Mouse (Mus musculus): Measurements from ENCODE around the gene Rpl3l. TPM values are rescaled to one million over a fixed set of nuclear protein-coding genes. Genes with fewer than 3 reads are reported as not detected.

The Rpl3l gene
- 0.25 TPM in 1 of 2 replicates, not detected in the other for polyA plus RNA-seq (2014; fragmentation: Nextera tagmentation; extraction: Ambion mirVana)

GRCm38 (mm10) chr17:24727618-24728017 is at the start of gene Rpl3l:
Rpl3l (plus strand) TSS chr17:24727820.
- 82% methylated on average over 2 of the region's 2 CpGs for WGBS
- Histone ChIP-seq H3K9ac (no peak within 1 kb of the TSS), H3K4me3 (replicated peaks; ENCODE audit: low read length) (no peak within 1 kb of the TSS), H3K36me3 (replicated peaks; ENCODE audit: control insufficient read depth, insufficient read depth) (no peaks in the 10 kb centered on the region), H3K27ac (no peak within 1 kb of the TSS), H3K9me3 (ENCODE audit: control insufficient read depth, low read length) (no peaks in the 10 kb centered on the region), H3K27me3 (ENCODE audit: control insufficient read depth, insufficient read depth, low read length) (no peaks in the 10 kb centered on the region), H3K4me2 (replicated peaks) (no peak within 1 kb of the TSS), H3K4me1 (replicated peaks; ENCODE audit: control insufficient read depth, insufficient read depth, low read length) (peaks cover 9% of the 10 kb centered on the region)
- ATAC-seq (ENCODE audit: low FRiP score), result no peak
- no peak for DNase-seq (ENCODE audit: low spot score)

GRCm38 (mm10) chr17:24686514-24686913 is 41.1 kb upstream of the Rpl3l start:
- Histone ChIP-seq H3K9me3 (ENCODE audit: control insufficient read depth, low read length) (no peaks in the 10 kb centered on the region), H3K9ac (no peak overlapping the region), H3K4me2 (replicated peaks) (0 out of 2 replicates have a peak overlapping the region, but pooled peaks have one; percentile 10), H3K27me3 (ENCODE audit: control insufficient read depth, insufficient read depth, low read length) (peaks cover 20% of the 10 kb centered on the region), H3K4me1 (replicated peaks; ENCODE audit: control insufficient read depth, insufficient read depth, low read length) (peaks cover 30% of the 10 kb centered on the region), H3K36me3 (replicated peaks; ENCODE audit: control insufficient read depth, insufficient read depth) (peaks cover 8% of the 10 kb centered on the region), H3K27ac (no peak overlapping the region), H3K4me3 (replicated peaks; ENCODE audit: low read length) (no peak overlapping the region)
- DNase-seq (ENCODE audit: low spot score), result no peak
- WGBS, result 28% methylated on average over 16 of the region's 16 CpGs
- ATAC-seq (ENCODE audit: low FRiP score), result no peak

- DNase-seq (ENCODE audit: low spot score) (no peak), ATAC-seq (ENCODE audit: low FRiP score) (no peak)
- Histone ChIP-seq H3K27me3 (ENCODE audit: control insufficient read depth, insufficient read depth, low read length) (peaks cover 20% of the 10 kb centered on the region), H3K9ac (peak overlapping the region; percentile 39), H3K4me3 (replicated peaks; ENCODE audit: low read length) (peak overlapping the region; percentile 28), H3K27ac (no peak overlapping the region), H3K36me3 (replicated peaks; ENCODE audit: control insufficient read depth, insufficient read depth) (peaks cover 2% of the 10 kb centered on the region), H3K4me2 (replicated peaks) (peak overlapping the region; percentile 63), H3K9me3 (ENCODE audit: control insufficient read depth, low read length) (no peaks in the 10 kb centered on the region), H3K4me1 (replicated peaks; ENCODE audit: control insufficient read depth, insufficient read depth, low read length) (peaks cover 30% of the 10 kb centered on the region)
- WGBS, result 1% methylated on average over 24 of the region's 25 CpGs
These were observed 40.4 kb upstream of the Rpl3l start for GRCm38 (mm10) chr17:24687146-24687595.

GRCm38 (mm10) chr17:24687599-24687998 is 40.0 kb upstream of the Rpl3l start:
- Histone ChIP-seq H3K4me2 (replicated peaks) (peak overlapping the region; percentile 63), H3K27ac (no peak overlapping the region), H3K36me3 (replicated peaks; ENCODE audit: control insufficient read depth, insufficient read depth) (peaks cover under 1% of the 10 kb centered on the region; the same call in 1 of the 2 replicates), H3K27me3 (ENCODE audit: control insufficient read depth, insufficient read depth, low read length) (peaks cover 20% of the 10 kb centered on the region), H3K9me3 (ENCODE audit: control insufficient read depth, low read length) (no peaks in the 10 kb centered on the region), H3K4me3 (replicated peaks; ENCODE audit: low read length) (peak overlapping the region; percentile 28), H3K9ac (peak overlapping the region; percentile 39), H3K4me1 (replicated peaks; ENCODE audit: control insufficient read depth, insufficient read depth, low read length) (peaks cover 30% of the 10 kb centered on the region)
- no peak for ATAC-seq (ENCODE audit: low FRiP score)
- DNase-seq (ENCODE audit: low spot score), result no peak
- 19% methylated on average over 23 of the region's 23 CpGs for WGBS

- H3K4me1 ChIP-seq (replicated peaks; ENCODE audit: control insufficient read depth, insufficient read depth, low read length), result peaks cover 30% of the 10 kb centered on the region
- WGBS, result under 1% methylated on average over 52 of the region's 55 CpGs
- peak within 1 kb of the TSS; percentile 78 for H3K4me3 ChIP-seq (replicated peaks; ENCODE audit: low read length)
- DNase-seq (ENCODE audit: low spot score), result peak; percentile 69
- peaks cover 20% of the 10 kb centered on the region for H3K27me3 ChIP-seq (ENCODE audit: control insufficient read depth, insufficient read depth, low read length)
- peak; percentile 71 for ATAC-seq (ENCODE audit: low FRiP score)
- H3K4me2 ChIP-seq (replicated peaks), result peak within 1 kb of the TSS; percentile 63
- H3K9me3 ChIP-seq (ENCODE audit: control insufficient read depth, low read length), result no peaks in the 10 kb centered on the region
- H3K27ac ChIP-seq, result peak within 1 kb of the TSS; percentile 93
- peak within 1 kb of the TSS; percentile 96 for H3K9ac ChIP-seq
- H3K36me3 ChIP-seq (replicated peaks; ENCODE audit: control insufficient read depth, insufficient read depth), result peaks cover 7% of the 10 kb centered on the region
These were observed 38.2 kb upstream of the Rpl3l start, which contains the start of gene Syngr3 for GRCm38 (mm10) chr17:24689251-24690081. Syngr3 (minus strand) TSS chr17:24689955.

- DNase-seq (ENCODE audit: low spot score), result no peak
- Histone ChIP-seq H3K4me3 (replicated peaks; ENCODE audit: low read length) (no peak overlapping the region), H3K9me3 (ENCODE audit: control insufficient read depth, low read length) (no peaks in the 10 kb centered on the region), H3K4me1 (replicated peaks; ENCODE audit: control insufficient read depth, insufficient read depth, low read length) (peaks cover 43% of the 10 kb centered on the region), H3K4me2 (replicated peaks) (no peak overlapping the region), H3K27ac (no peak overlapping the region), H3K36me3 (replicated peaks; ENCODE audit: control insufficient read depth, insufficient read depth) (peaks cover 7% of the 10 kb centered on the region), H3K27me3 (ENCODE audit: control insufficient read depth, insufficient read depth, low read length) (peaks cover 16% of the 10 kb centered on the region), H3K9ac (no peak overlapping the region)
- no peak for ATAC-seq (ENCODE audit: low FRiP score)
- 88% methylated on average over 5 of the region's 5 CpGs for WGBS
These were observed 35.2 kb upstream of the Rpl3l start for GRCm38 (mm10) chr17:24692385-24692784.

- no peaks in the 10 kb centered on the region for H3K27me3 ChIP-seq (ENCODE audit: control insufficient read depth, insufficient read depth, low read length)
- H3K27ac ChIP-seq, result peak overlapping the region; percentile 91
- ATAC-seq (ENCODE audit: low FRiP score), result peak; percentile 35; the same call in 1 of the 2 replicates
- no peak for DNase-seq (ENCODE audit: low spot score)
- H3K9me3 ChIP-seq (ENCODE audit: control insufficient read depth, low read length), result no peaks in the 10 kb centered on the region
- peaks cover 22% of the 10 kb centered on the region for H3K36me3 ChIP-seq (replicated peaks; ENCODE audit: control insufficient read depth, insufficient read depth)
- H3K9ac ChIP-seq, result peak overlapping the region; percentile 81
- H3K4me2 ChIP-seq (replicated peaks), result peak overlapping the region; percentile 79
- 8% methylated on average over 40 of the region's 51 CpGs for WGBS
- H3K4me3 ChIP-seq (replicated peaks; ENCODE audit: low read length), result peak overlapping the region; percentile 75
- H3K4me1 ChIP-seq (replicated peaks; ENCODE audit: control insufficient read depth, insufficient read depth, low read length), result peaks cover 23% of the 10 kb centered on the region
These were observed 32.2 kb upstream of the Rpl3l start for GRCm38 (mm10) chr17:24695326-24696010.

GRCm38 (mm10) chr17:24696011-24696697 is 31.5 kb upstream of the Rpl3l start, which contains the start of the genes Gfer and Noxo1:
Gfer (minus strand) TSS chr17:24696156.
Noxo1 (plus strand) TSS chr17:24696234.
- Histone ChIP-seq H3K9me3 (ENCODE audit: control insufficient read depth, low read length) (no peaks in the 10 kb centered on the region), H3K27me3 (ENCODE audit: control insufficient read depth, insufficient read depth, low read length) (no peaks in the 10 kb centered on the region), H3K4me3 (replicated peaks; ENCODE audit: low read length) (peak within 1 kb of the TSS; percentile 75), H3K4me2 (replicated peaks) (peak within 1 kb of the TSS; percentile 79), H3K4me1 (replicated peaks; ENCODE audit: control insufficient read depth, insufficient read depth, low read length) (peaks cover 16% of the 10 kb centered on the region), H3K36me3 (replicated peaks; ENCODE audit: control insufficient read depth, insufficient read depth) (peaks cover 29% of the 10 kb centered on the region), H3K27ac (peak within 1 kb of the TSS; percentile 91), H3K9ac (peak within 1 kb of the TSS; percentile 81)
- under 1% methylated on average over 62 of the region's 76 CpGs for WGBS
- ATAC-seq (ENCODE audit: low FRiP score) (peak; percentile 91), DNase-seq (ENCODE audit: low spot score) (peak; percentile 79)

Data from hindbrain, embryonic 14.5 days (tissue).